Mouse (Mus musculus) myocyte (in vitro differentiated cells): ENCODE results near the gene Sorcs2. TPM values are rescaled to one million over a fixed set of nuclear protein-coding genes. Genes with fewer than 3 reads are reported as not detected.

ENCODE experiments used
- H3K27me3 ChIP-seq: one replicate; pipeline ENCODE4 v1.6.1; 2011; ENCODE audit not compliant: control insufficient read depth, insufficient read depth, insufficient read length
- H3K36me3 ChIP-seq: one replicate; pipeline ENCODE4 v1.6.1; 2011; ENCODE audit not compliant: control insufficient read depth, insufficient read depth
- H3K4me2 ChIP-seq: one replicate; pipeline ENCODE4 v1.6.1; 2011; ENCODE audit warnings: low read depth, control low read depth
- H3K4me3 ChIP-seq: one replicate; pipeline ENCODE4 v1.5.1; 2011; ENCODE audit warnings: mild to moderate bottlenecking, control low read depth, moderate library complexity
- H3K79me2 ChIP-seq: one replicate; pipeline ENCODE4 v1.6.1; 2011; ENCODE audit not compliant: control insufficient read depth, insufficient read depth
- H3ac ChIP-seq: one replicate; pipeline ENCODE4 v1.6.1; 2011; ENCODE audit not compliant: control insufficient read depth, insufficient read length
- CEBPB ChIP-seq: IDR thresholded peaks from 2 replicates; pipeline ENCODE4 v1.6.1; 2011; ENCODE audit warnings: mild to moderate bottlenecking, moderate library complexity; ENCODE audit not compliant: poor library complexity, insufficient read depth, severe bottlenecking
- E2F4 ChIP-seq: IDR thresholded peaks from one replicate; pipeline ENCODE4 v1.6.1; 2011; ENCODE audit warnings: mild to moderate bottlenecking, control low read depth, moderate library complexity; ENCODE audit not compliant: insufficient read depth
- MAX ChIP-seq: IDR thresholded peaks from one replicate; pipeline ENCODE4 v1.6.1; 2011; ENCODE audit warnings: low read depth, mild to moderate bottlenecking, control low read depth
- MYOD1 ChIP-seq, 3 experiments: IDR thresholded peaks; one replicate each; pipeline ENCODE4 v1.6.1; 2011; ENCODE audit warnings: control low read depth in 2 of 3, low read depth in 2 of 3, mild to moderate bottlenecking in 2 of 3, moderate library complexity in 1 of 3; ENCODE audit not compliant: insufficient read length in 2 of 3, control insufficient read depth in 1 of 3
- MYOG ChIP-seq, 3 experiments: IDR thresholded peaks; one replicate each; pipeline ENCODE4 v1.6.1; 2011; ENCODE audit warnings: control low read depth in 2 of 3, low read depth in 2 of 3, mild to moderate bottlenecking in 2 of 3; ENCODE audit not compliant: insufficient read length in 2 of 3, control insufficient read depth in 1 of 3, insufficient read depth in 1 of 3
- POLR2A ChIP-seq: IDR thresholded peaks from one replicate; pipeline ENCODE4 v1.6.1; 2011; ENCODE audit warnings: low read depth, mild to moderate bottlenecking, control low read depth, moderate library complexity; ENCODE audit not compliant: insufficient read length
- POLR2AphosphoS2 ChIP-seq: IDR thresholded peaks from one replicate; pipeline ENCODE4 v1.6.1; 2011; ENCODE audit warnings: low read depth, control low read depth; ENCODE audit not compliant: insufficient read length
- REST ChIP-seq: IDR thresholded peaks from one replicate; pipeline ENCODE4 v1.6.1; 2011; ENCODE audit warnings: mild to moderate bottlenecking, control low read depth, moderate library complexity; ENCODE audit not compliant: insufficient read depth, insufficient read length
- SRF ChIP-seq: IDR thresholded peaks from one replicate; pipeline ENCODE4 v1.6.1; 2011; ENCODE audit warnings: low read depth; ENCODE audit not compliant: control insufficient read depth, insufficient read length
- TCF12 ChIP-seq: IDR thresholded peaks from one replicate; pipeline ENCODE4 v1.6.1; 2011; ENCODE audit warnings: mild to moderate bottlenecking, control low read depth; ENCODE audit not compliant: poor library complexity, insufficient read depth, severe bottlenecking
- TCF3 ChIP-seq: IDR thresholded peaks from one replicate; pipeline ENCODE4 v1.6.1; 2011; ENCODE audit warnings: low read depth, control low read depth; ENCODE audit not compliant: insufficient read length
- USF1 ChIP-seq: IDR thresholded peaks from one replicate; pipeline ENCODE4 v1.6.1; 2011; ENCODE audit warnings: low read depth, mild to moderate bottlenecking, control low read depth, moderate library complexity
- polyA plus RNA-seq: library from polyadenylated mRNA; unstranded; fragments of >200 nt; fragmentation: generic; extraction: Trizol; gene quantifications from one replicate; pipeline ENCODE4 v1.2.1, GENCODE M21; 2012; ENCODE audit warnings: missing spikeins

Gene Sorcs2
- polyA plus RNA-seq, 1 experiment: 58.2 TPM

DNA sequence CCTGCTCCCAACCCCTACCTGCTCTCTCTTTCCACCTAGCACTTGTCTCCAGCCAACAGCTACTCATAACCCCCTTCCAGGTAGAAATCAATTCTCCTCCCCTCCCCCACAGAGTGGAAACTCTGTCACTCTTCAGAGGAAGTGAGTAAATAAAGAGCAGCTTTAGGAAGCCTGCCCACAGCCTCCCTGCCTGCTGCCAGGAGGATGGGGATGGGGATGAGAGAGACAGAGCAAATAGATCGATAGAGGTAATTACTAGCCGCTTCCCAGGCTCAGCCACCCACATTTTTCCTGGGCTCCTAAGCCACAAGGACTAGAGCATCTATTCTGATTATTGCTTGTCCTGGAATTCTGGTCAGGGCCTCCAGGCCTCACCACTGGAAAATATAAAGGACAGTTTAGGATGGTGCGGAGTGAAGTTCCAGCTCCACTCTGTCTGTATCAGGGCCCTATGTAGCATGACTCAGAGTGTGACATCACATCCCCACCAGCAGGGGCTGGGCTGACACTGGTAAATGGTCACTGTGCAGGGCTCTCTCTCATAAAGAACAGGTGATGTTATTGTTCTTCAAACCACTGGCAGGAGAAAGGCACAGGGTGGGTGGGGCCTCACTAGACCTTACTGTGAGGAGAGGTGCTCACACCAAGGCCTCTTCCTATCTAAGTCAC is 261.9 kb downstream of the Sorcs2 start:
- TF ChIP-seq REST (no peak), E2F4 (no peak), POLR2A (no peak), USF1 (no peak), POLR2AphosphoS2 (no peak), MAX (no peak), TCF12 (no peak), SRF (no peak), TCF3 (no peak), CEBPB (no peak), MYOD1 (IDR thresholded peaks at IDR 0.05; ENCODE audit: control insufficient read depth in 1 of 3, insufficient read length in 2 of 3, low read depth in 2 of 3) (no peak), MYOG (IDR thresholded peaks at IDR 0.05; ENCODE audit: control insufficient read depth in 1 of 3, insufficient read depth in 1 of 3, insufficient read length in 2 of 3, low read depth in 2 of 3) (no peak)
- Histone ChIP-seq H3K4me2 (no peak overlapping the region), H3ac (no peak overlapping the region), H3K4me3 (no peak overlapping the region), H3K36me3 (no peaks in the 10 kb centered on the region), H3K27me3 (no peaks in the 10 kb centered on the region), H3K79me2 (no peaks in the 10 kb centered on the region)

GRCm38 (mm10) chr5:36134302-36134701 is 263.6 kb downstream of the Sorcs2 start:
- Histone ChIP-seq H3K79me2 (no peaks in the 10 kb centered on the region), H3K4me2 (peak overlapping the region; percentile 37), H3K36me3 (no peaks in the 10 kb centered on the region), H3K27me3 (no peaks in the 10 kb centered on the region), H3K4me3 (no peak overlapping the region), H3ac (no peak overlapping the region)
- TF ChIP-seq POLR2AphosphoS2 (no peak), MYOD1 (IDR thresholded peaks at IDR 0.05; ENCODE audit: control insufficient read depth in 1 of 3, insufficient read length in 2 of 3, low read depth in 2 of 3) (no peak), SRF (no peak), POLR2A (no peak), USF1 (no peak), REST (no peak), MAX (no peak), TCF12 (no peak), MYOG (IDR thresholded peaks at IDR 0.05; ENCODE audit: control insufficient read depth in 1 of 3, insufficient read depth in 1 of 3, insufficient read length in 2 of 3, low read depth in 2 of 3) (no peak), E2F4 (no peak), TCF3 (no peak), CEBPB (no peak)

DNA sequence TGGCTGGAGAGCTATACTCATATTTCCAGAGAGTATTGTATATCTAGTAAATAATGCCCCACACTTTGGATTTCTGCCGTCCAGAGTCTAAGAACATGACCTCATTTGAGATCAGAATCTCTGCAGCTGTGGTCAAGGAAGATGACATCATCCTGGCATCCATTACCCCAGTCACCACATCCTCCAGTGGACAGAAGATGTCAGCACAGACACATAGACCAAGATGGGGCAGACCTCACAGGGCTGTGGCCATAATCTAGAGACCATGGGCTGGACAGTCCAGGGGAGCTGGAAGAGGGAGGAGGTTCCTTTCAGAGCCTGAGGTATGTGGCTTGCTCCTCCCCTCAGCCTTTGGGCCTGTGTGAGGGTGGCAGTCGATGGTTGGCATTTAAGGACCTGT is 264.0 kb downstream of the Sorcs2 start:
- H3K79me2 ChIP-seq: no peaks in the 10 kb centered on the region
- TF ChIP-seq MYOG (IDR thresholded peaks at IDR 0.05; ENCODE audit: control insufficient read depth in 1 of 3, insufficient read depth in 1 of 3, insufficient read length in 2 of 3, low read depth in 2 of 3): peak in 1 of 3 experiments; percentile 39
- TF ChIP-seq MYOD1 (IDR thresholded peaks at IDR 0.05; ENCODE audit: control insufficient read depth in 1 of 3, insufficient read length in 2 of 3, low read depth in 2 of 3): peak in 2 of 3 experiments; percentile 57 to 71
- TF ChIP-seq TCF12: no peak
- TF ChIP-seq CEBPB: peak; percentile 36; the same call in 1 of the 2 replicates
- TF ChIP-seq POLR2A: no peak
- TF ChIP-seq E2F4: no peak
- TF ChIP-seq POLR2AphosphoS2: no peak
- TF ChIP-seq TCF3: peak; percentile 14
- no peak for TF ChIP-seq REST
- TF ChIP-seq SRF: no peak
- TF ChIP-seq MAX: no peak
- TF ChIP-seq USF1: no peak
- H3K36me3 ChIP-seq: no peaks in the 10 kb centered on the region
- H3K27me3 ChIP-seq: no peaks in the 10 kb centered on the region
- H3K4me2 ChIP-seq: peak overlapping the region; percentile 57
- H3K4me3 ChIP-seq: no peak overlapping the region
- no peak overlapping the region for H3ac ChIP-seq

DNA sequence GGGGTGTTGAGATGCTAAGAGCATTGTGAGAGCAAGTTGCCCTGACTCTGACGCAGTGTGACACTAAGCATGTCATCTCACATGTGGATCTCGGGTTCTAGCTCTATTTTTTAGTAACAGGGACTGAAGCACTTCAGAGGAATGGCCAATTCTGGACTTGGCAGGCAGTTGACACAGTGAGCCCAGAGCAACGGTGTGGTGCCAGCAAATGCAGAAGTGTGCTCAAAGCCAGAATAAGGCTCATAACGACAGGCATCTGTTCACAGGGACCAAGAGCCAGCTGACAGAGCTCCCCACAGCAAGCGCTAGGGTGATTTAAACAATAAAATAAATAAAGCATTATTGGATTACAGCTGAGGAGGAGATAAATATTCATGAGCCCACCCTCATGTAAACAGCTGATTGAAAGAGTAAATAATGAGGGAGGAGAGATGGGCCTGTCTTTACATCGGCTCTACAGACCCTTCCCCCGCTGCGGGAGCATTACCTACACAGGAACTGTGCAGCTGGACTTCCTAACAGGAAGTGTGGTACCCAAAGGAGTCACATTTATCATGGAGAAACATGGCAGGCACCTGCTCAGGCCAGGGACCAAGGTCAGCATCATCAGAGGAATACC is 267.4 kb downstream of the Sorcs2 start:
- H3K36me3 ChIP-seq: no peaks in the 10 kb centered on the region
- no peaks in the 10 kb centered on the region for H3K79me2 ChIP-seq
- H3K4me3 ChIP-seq: no peak overlapping the region
- no peak overlapping the region for H3K4me2 ChIP-seq
- H3ac ChIP-seq: no peak overlapping the region
- H3K27me3 ChIP-seq: no peaks in the 10 kb centered on the region
- TF ChIP-seq MYOG (IDR thresholded peaks at IDR 0.05; ENCODE audit: control insufficient read depth in 1 of 3, insufficient read depth in 1 of 3, insufficient read length in 2 of 3, low read depth in 2 of 3) (peak in 2 of 3 experiments; percentile 11 to 40), MYOD1 (IDR thresholded peaks at IDR 0.05; ENCODE audit: control insufficient read depth in 1 of 3, insufficient read length in 2 of 3, low read depth in 2 of 3) (peak in 1 of 3 experiments; percentile 18), CEBPB (no peak), USF1 (no peak), REST (no peak)
